Mouse (Mus musculus) forebrain, embryonic 12.5 days (tissue): Measurements from ENCODE around the gene Fam178b. TPM values are rescaled to one million over a fixed set of nuclear protein-coding genes. Genes with fewer than 3 reads are reported as not detected.

ENCODE experiments used
- ATAC-seq: fragments of 200-750 bp; cut with Nextera tagmentation; 2 replicates; pipeline ENCODE4 v1.8.0; 2017; ENCODE audit warnings: moderate TSS enrichment; ENCODE audit not compliant: low FRiP score
- H3K27ac ChIP-seq: fragments of 300-500 bp; sonication (generic); 2 replicates; pipeline ENCODE4 v1.5.1; 2016; ENCODE audit warnings: mild to moderate bottlenecking
- H3K27me3 ChIP-seq: fragments of 300-500 bp; sonication (generic); 2 replicates; pipeline ENCODE4 v1.6.1; 2016; ENCODE audit warnings: mild to moderate bottlenecking
- H3K36me3 ChIP-seq: fragments of 300-500 bp; sonication (generic); replicated peaks from 2 replicates; pipeline ENCODE4 v1.6.1; 2016; ENCODE audit warnings: mild to moderate bottlenecking
- H3K4me1 ChIP-seq: fragments of 300-500 bp; sonication (generic); 2 replicates; pipeline ENCODE4 v1.6.1; 2016
- H3K4me2 ChIP-seq: fragments of 300-500 bp; sonication (generic); 2 replicates; pipeline ENCODE4 v1.6.1; 2016; ENCODE audit warnings: mild to moderate bottlenecking, moderate library complexity
- H3K4me3 ChIP-seq: fragments of 300-500 bp; sonication (generic); replicated peaks from 2 replicates; pipeline ENCODE4 v1.5.1; 2016; ENCODE audit warnings: mild to moderate bottlenecking
- H3K9ac ChIP-seq: fragments of 300-500 bp; sonication (generic); 2 replicates; pipeline ENCODE4 v1.6.1; 2016; ENCODE audit warnings: mild to moderate bottlenecking
- H3K9me3 ChIP-seq: fragments of 300-500 bp; sonication (generic); 2 replicates; pipeline ENCODE4 v1.6.1; 2016
- WGBS: fragments of 180-500 bp; shearing (Covaris S2); methylation state at CpG from one replicate; pipeline ENCODE4 v1.1.7; 2016; 5-methylcytosine and 5-hydroxymethylcytosine counted together
- polyA plus RNA-seq: library from polyadenylated mRNA; unstranded; fragments of >200 nt; fragmentation: Nextera tagmentation; extraction: Ambion mirVana; gene quantifications from 2 replicates; pipeline ENCODE4 v1.2.1, GENCODE M21; 2016

Gene Fam178b
- 0.18 TPM in 1 of 2 replicates, not detected in the other for polyA plus RNA-seq

DNA sequence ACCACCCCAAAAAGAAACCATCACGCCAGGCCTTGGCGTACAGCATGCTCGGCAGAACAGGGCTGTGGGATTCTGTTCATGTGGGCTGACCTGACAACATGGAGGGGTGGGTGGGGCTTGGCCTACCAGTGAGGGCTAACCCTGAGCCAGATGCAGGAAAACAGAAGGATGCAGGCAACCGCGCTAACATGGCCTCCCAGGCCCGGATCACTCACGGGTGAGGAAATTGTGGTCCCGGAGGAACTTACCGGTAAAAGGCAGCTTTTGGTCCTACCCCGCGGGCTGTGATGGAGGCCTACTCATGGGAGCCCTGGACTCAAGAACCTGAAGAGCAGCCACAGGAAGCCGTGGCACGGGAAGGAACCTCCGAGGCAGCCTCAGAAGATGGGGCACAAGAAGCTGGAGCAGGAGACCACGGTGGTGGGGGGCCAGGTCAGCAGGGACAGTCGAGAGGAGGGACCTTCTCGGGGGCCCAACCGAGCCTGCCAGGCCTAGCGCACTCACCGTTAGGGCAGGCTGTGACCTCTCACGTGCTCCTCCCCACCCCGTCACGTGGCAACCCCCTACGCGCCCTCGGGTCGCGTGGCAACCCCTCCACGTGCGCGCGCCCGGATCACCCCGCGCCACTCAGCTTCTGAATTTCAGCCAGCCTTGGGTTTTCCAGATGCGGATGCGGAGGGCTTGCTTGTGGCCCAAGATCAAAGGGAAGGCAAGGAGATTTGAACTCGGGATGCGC is at the start of gene Fam178b:
Gene Fam178b, minus strand, starts transcription at position 564 of the 736 bp plus-strand sequence.
- Histone ChIP-seq H3K9ac (no peak within 1 kb of the TSS), H3K9me3 (no peaks in the 10 kb centered on the region), H3K27me3 (no peaks in the 10 kb centered on the region), H3K4me2 (no peak within 1 kb of the TSS), H3K4me3 (no peak within 1 kb of the TSS), H3K27ac (no peak within 1 kb of the TSS), H3K4me1 (0 out of 2 replicates have a peak, but pooled peaks cover 9% of the 10 kb centered on the region), H3K36me3 (no peaks in the 10 kb centered on the region)
- no peak for ATAC-seq
- 95% methylated on average over 39 of the region's 39 CpGs for WGBS

DNA sequence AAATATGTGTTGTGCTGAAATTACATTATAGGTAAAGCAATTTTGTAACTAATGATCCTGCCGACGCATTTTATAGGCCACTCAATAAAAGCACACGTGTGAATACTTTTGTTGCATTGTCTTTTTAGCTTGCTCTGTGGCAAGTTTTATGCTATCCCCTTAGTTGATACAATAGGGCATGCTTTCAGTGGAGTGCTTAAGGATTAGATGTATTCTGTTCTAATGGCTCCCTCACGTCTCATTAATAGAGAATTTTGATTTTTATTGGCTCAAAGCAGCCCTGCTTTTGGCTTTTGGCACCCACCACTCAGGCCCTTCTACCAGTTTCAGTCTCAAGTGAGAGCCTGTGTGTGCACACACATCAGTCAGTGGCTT is 41.1 kb upstream of the Fam178b start:
- ATAC-seq, result no peak
- H3K27ac ChIP-seq, result no peak overlapping the region
- no peak overlapping the region for H3K4me2 ChIP-seq
- H3K4me1 ChIP-seq, result no peaks in the 10 kb centered on the region
- 54% methylated on average over 4 of the region's 4 CpGs for WGBS
- no peaks in the 10 kb centered on the region for H3K36me3 ChIP-seq
- no peaks in the 10 kb centered on the region; the same call in 1 of the 2 replicates for H3K27me3 ChIP-seq
- no peaks in the 10 kb centered on the region for H3K9me3 ChIP-seq
- H3K4me3 ChIP-seq, result no peak overlapping the region
- no peak overlapping the region for H3K9ac ChIP-seq

DNA sequence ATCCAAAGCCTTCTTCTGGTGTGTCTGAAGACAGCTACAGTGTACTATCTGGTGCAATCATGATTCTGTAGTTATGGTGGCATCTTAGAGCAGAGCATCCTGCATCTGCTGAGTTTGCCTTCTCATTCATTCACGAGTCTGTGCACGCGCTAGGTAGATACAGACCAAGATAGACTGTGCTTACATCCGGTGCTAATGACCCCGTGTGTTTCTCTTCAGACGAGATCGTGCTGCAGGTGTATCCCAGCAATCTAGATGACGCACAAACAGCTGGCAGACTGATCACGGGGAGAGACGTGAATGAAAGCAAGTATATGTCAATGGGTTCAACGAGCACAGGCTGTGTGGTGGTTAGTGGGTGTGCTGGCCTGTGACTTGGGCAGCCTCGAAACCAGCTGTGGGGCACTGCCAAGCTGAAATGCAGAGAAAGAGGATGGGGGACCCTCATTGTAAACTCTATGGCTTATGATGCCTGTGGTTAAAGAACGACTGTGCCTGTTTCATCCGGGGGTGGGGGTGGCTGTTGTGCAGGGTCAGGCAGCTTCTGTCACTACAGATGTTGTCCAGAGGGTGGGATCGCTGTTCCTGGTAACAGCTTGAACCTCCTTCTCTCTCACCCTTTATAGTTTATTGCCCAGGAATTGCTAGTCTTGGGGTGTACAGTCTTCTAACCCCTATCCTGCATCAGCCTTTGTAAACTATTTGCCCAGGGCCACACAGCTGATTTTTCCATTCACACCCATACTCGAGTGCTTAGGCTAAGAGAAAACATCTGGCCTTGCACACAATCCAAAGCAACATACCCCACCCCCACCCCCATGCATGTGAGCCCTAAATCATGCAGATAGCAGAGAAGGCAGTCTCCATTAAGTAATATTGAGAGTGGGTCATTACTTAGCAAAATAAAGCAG is 40.4 kb upstream of the Fam178b start:
- no peak overlapping the region for H3K4me2 ChIP-seq
- no peak overlapping the region for H3K9ac ChIP-seq
- H3K4me3 ChIP-seq, result no peak overlapping the region
- H3K27me3 ChIP-seq, result no peaks in the 10 kb centered on the region; the same call in 1 of the 2 replicates
- H3K27ac ChIP-seq, result no peak overlapping the region
- H3K9me3 ChIP-seq, result no peaks in the 10 kb centered on the region
- no peak for ATAC-seq
- H3K4me1 ChIP-seq, result no peaks in the 10 kb centered on the region
- H3K36me3 ChIP-seq, result no peaks in the 10 kb centered on the region
- 69% methylated on average over 16 of the region's 16 CpGs for WGBS

DNA sequence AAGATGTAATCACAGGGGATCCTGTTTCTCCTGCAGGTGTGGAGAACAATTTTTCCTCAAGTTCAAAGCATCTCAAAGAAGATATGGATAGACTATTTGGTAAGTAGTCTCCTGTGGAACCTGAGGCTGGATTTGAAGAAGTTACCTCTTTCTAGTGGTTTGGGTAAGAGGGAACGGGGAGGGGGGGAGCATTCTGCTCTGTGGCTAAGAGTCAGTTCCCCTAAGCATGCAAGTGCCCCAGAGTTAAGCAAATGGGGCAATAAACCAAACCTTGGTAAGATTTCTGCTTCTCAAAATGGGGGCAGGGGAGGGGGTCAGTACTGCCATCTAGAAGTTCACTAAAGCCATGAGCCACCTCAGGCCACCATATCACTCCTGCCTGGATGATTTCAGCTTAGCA is 35.8 kb upstream of the Fam178b start:
- WGBS, result 59% methylated on average over 1 of the region's 1 CpGs
- H3K9me3 ChIP-seq, result no peaks in the 10 kb centered on the region
- H3K4me3 ChIP-seq, result no peak overlapping the region
- ATAC-seq, result no peak
- H3K36me3 ChIP-seq, result no peaks in the 10 kb centered on the region
- no peak overlapping the region for H3K27ac ChIP-seq
- H3K4me1 ChIP-seq, result no peaks in the 10 kb centered on the region
- H3K4me2 ChIP-seq, result no peak overlapping the region
- no peaks in the 10 kb centered on the region; the same call in 1 of the 2 replicates for H3K27me3 ChIP-seq
- no peak overlapping the region for H3K9ac ChIP-seq

DNA sequence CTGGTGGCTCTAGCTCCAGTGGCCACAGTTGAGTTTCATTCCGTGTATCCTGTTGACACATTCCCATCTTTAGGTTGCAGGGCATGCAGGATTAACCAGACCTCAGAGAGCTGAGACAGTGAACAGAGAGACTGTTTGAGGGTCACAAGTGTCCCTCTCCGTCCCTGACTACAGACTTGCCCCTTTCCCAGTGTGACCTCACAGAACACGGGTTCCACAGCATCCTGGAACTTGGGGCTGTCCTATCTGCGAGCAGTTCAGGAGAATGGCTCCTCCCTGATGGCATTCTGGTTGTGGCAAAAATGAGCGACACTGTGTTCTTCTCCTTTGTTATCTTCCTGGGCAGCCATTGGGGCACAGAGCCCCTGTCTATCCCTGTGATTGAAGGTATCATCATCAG is 31.3 kb upstream of the Fam178b start, which contains the start of gene Actr1b:
Gene Actr1b, minus strand, starts transcription at position 112 of the 400 bp plus-strand sequence.
- Histone ChIP-seq H3K4me3 (no peak within 1 kb of the TSS), H3K36me3 (no peaks in the 10 kb centered on the region), H3K27me3 (no peaks in the 10 kb centered on the region), H3K4me2 (no peak within 1 kb of the TSS), H3K4me1 (no peaks in the 10 kb centered on the region), H3K9ac (no peak within 1 kb of the TSS), H3K27ac (no peak within 1 kb of the TSS), H3K9me3 (no peaks in the 10 kb centered on the region)
- ATAC-seq, result no peak
- 85% methylated on average over 5 of the region's 5 CpGs for WGBS

DNA sequence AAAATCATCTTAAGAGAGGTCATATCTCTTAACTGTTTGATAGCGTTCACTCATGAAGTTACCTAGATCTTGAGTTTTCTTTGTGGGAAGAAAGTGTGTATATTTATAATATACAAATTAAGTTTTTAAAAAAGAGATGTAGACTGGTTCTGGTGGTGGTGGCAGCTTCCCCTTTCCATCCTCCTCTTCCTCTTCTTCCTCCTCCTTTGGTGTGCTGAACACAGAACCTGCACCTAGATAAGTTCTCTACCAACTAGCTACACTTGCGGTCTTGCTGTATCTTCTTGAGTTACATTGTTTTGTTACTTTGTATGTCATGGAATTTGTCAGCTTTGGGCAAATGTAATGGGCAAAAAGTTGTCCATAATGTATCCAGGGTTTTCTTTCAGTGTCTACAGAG is 28.1 kb upstream of the Fam178b start:
- no peak overlapping the region for H3K27ac ChIP-seq
- H3K4me1 ChIP-seq, result peaks cover 15% of the 10 kb centered on the region
- no peak for ATAC-seq
- no peak overlapping the region for H3K4me2 ChIP-seq
- H3K9me3 ChIP-seq, result no peaks in the 10 kb centered on the region
- no peak overlapping the region for H3K4me3 ChIP-seq
- H3K9ac ChIP-seq, result no peak overlapping the region
- H3K36me3 ChIP-seq, result peaks cover 14% of the 10 kb centered on the region
- WGBS, result 97% methylated on average over 2 of the region's 2 CpGs
- no peaks in the 10 kb centered on the region for H3K27me3 ChIP-seq

DNA sequence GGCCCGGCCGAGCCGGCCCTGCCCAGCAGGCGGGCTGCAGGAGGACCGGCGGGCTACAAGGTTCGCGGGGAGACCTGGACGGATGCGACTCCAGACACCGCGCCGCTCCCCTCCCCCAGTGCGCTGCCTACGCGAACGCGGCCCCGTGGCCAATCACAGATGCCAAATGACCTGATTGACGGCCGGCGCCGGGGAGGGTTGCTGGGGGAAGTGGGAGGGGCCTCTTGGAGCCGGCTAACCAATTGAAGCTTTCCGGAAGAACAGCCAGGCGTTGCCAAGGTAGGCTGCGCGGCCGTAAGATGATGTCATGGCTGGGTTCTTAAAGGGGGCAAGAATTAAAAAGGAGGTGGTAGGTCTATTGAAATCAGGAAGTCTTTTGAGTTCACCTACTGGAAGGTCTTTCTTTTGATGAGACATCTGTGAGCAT is 26.9 kb upstream of the Fam178b start, which contains the start of gene 4933424G06Rik:
Gene 4933424G06Rik, plus strand, starts transcription at position 296 of the 427 bp plus-strand sequence.
- no peaks in the 10 kb centered on the region for H3K9me3 ChIP-seq
- H3K9ac ChIP-seq, result peak within 1 kb of the TSS; percentile 94
- H3K4me3 ChIP-seq, result peak within 1 kb of the TSS; percentile 96
- H3K4me1 ChIP-seq, result peaks cover 15% of the 10 kb centered on the region
- peak; percentile 98 for ATAC-seq
- H3K36me3 ChIP-seq, result peaks cover 26% of the 10 kb centered on the region
- peak within 1 kb of the TSS; percentile 71 for H3K27ac ChIP-seq
- peak within 1 kb of the TSS; percentile 88 for H3K4me2 ChIP-seq
- WGBS, result 2% methylated on average over 29 of the region's 29 CpGs
- H3K27me3 ChIP-seq, result no peaks in the 10 kb centered on the region

DNA sequence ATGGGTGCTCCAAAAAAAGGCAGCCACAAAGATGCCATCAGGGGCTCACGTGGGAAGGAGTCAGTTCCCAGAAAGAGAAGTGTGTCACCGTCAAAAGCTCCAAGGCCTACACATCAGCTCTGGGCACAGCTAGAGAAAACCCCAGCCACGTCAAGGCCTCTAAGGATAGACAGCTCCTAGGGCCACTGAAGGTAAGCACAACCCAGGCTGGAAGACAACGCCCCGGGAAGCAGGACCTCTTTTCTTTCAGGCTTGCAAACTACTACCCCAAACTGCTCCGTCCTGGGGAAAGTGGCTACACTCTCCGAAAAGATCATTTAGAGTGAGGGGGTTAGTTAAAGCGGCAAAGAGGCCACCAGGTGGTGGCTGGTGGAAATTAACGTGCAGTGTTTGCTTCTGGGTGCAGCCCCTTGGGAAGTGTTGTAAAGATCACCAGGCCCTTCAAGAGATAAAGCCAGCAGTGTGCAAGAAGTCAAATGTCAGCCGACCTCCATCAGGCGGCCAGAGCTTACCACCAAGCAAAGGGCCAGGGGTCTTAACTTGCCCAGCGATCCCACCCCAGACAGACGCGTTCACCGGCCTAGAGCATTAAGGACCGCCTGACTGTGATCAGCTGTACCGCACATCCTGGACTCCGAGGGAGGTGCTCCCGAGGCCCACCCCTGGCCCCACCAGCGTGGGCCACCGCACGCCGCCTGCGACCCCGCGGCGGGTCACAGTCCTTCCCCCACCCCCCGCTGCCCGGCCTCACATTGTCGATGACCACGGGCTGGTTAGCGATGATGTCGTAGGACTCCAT is 26.3 kb upstream of the Fam178b start:
- Histone ChIP-seq H3K9ac (peak overlapping the region; percentile 94), H3K4me2 (peak overlapping the region; percentile 88), H3K27ac (peak overlapping the region; percentile 71), H3K27me3 (no peaks in the 10 kb centered on the region), H3K36me3 (peaks cover 32% of the 10 kb centered on the region), H3K4me1 (peaks cover 15% of the 10 kb centered on the region), H3K9me3 (no peaks in the 10 kb centered on the region), H3K4me3 (peak overlapping the region; percentile 96)
- under 1% methylated on average over 33 of the region's 33 CpGs for WGBS
- ATAC-seq, result peak; percentile 77

DNA sequence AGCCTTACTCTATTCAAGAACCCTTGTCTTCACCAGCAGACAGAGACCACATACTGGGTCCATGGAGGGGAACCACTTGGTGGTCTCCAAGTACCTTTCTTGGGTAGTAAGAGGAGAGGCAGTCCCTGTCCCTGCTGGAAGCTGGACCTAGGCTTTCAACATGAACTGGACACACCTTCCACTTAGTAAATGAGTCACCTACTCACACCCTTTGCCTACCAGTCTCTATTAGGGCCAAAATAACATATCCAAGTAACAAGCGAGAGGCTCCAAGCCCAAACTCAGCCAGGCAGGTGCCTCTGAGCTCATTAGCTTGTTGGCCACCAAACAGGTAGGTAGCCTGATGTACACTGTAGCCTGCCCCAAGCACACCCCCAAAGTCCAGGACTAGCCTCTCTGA is 25.6 kb upstream of the Fam178b start:
- peaks cover 38% of the 10 kb centered on the region for H3K36me3 ChIP-seq
- ATAC-seq, result no peak
- H3K4me1 ChIP-seq, result peaks cover 15% of the 10 kb centered on the region
- no peak overlapping the region for H3K27ac ChIP-seq
- peak overlapping the region; percentile 94 for H3K9ac ChIP-seq
- no peaks in the 10 kb centered on the region for H3K27me3 ChIP-seq
- no peaks in the 10 kb centered on the region for H3K9me3 ChIP-seq
- WGBS, result 88% methylated on average over 1 of the region's 1 CpGs
- peak overlapping the region; percentile 96 for H3K4me3 ChIP-seq
- H3K4me2 ChIP-seq, result peak overlapping the region; percentile 88

DNA sequence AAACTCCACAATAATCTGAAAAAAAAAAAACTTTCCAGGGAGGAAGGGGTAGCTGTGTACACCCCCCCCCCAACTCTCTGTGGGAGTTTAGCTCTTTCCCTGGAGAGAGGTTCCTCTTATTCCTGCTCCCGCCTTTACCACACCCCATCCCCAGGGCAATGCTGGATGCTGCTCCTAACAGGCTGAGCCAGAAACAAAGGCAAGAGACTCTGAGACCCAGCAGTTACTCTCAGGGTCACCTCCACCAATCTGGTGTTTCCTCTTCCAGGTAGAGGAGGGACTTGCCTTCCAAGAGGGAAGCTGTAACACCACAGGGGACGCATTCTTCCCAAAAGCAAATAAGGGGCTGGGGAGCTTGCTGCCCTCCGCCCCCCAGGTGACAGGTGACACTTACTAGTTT is 24.8 kb upstream of the Fam178b start:
- H3K4me1 ChIP-seq, result peaks cover 15% of the 10 kb centered on the region
- no peaks in the 10 kb centered on the region for H3K9me3 ChIP-seq
- no peak overlapping the region for H3K9ac ChIP-seq
- no peaks in the 10 kb centered on the region for H3K27me3 ChIP-seq
- H3K4me2 ChIP-seq, result no peak overlapping the region
- H3K27ac ChIP-seq, result no peak overlapping the region
- no peak for ATAC-seq
- 74% methylated on average over 3 of the region's 3 CpGs for WGBS
- peaks cover 47% of the 10 kb centered on the region for H3K36me3 ChIP-seq
- H3K4me3 ChIP-seq, result no peak overlapping the region

DNA sequence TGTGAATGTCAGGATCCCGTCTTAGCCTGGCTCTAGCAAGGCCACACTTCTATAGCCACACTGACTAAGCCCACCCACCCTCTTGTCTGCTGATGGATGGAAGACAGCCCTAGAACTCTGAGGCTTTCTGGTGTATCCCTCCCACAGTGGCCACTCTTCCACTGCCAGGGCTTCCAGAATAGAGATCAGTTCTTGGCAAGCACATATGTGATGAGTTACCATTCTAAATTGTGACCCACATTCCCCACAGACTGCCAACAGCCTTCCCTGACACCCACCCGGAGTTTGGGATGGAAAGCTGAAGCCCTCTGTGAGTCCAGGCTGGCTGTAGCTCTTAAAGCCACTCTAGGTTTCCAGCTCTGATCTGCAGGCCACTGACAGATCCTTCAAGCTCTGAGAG is 24.2 kb upstream of the Fam178b start:
- WGBS, result 75% methylated on average over 2 of the region's 2 CpGs
- H3K36me3 ChIP-seq, result peaks cover 53% of the 10 kb centered on the region
- no peak for ATAC-seq
- no peak overlapping the region for H3K4me2 ChIP-seq
- H3K9ac ChIP-seq, result 0 out of 2 replicates have a peak overlapping the region, but pooled peaks have one; percentile 25
- no peaks in the 10 kb centered on the region for H3K9me3 ChIP-seq
- H3K4me1 ChIP-seq, result peaks cover 15% of the 10 kb centered on the region
- no peak overlapping the region for H3K4me3 ChIP-seq
- no peaks in the 10 kb centered on the region for H3K27me3 ChIP-seq
- H3K27ac ChIP-seq, result no peak overlapping the region
